Mouse (Mus musculus) T-cell, adult 66 days (primary cell): ENCODE measurements around the gene Clrn3. TPM values are rescaled to one million over a fixed set of nuclear protein-coding genes. Genes with fewer than 3 reads are reported as not detected.

Source experiments
- total RNA-seq, 2 experiments: library from RNA; stranded (reverse); gene quantifications; 3 replicates in 1 of 2; 4 replicates in 1 of 2; pipeline ENCODE4 v1.2.4; 2023

Gene Clrn3
- not detected for total RNA-seq

DNA sequence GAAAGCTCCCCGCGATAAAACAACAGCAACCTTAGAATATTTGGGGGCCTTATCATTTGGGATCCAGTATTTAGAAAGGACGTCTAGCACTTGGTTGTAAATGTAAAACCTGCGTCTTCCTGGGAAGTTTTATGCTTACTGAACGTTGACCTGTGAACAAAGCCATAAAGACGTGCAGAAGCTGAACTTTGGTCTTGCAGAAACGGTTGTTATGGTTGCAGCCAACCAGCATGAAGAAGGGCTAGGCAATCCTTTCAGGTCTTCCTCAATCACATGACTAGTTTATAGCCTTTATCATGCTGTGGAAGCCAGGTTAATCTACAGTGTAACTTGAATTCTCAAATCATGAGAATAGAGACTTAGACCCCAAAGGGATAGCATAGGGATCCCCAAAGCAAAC is at the start of gene Clrn3:
Clrn3 (minus strand) TSS at position 140 of the 400 bp plus-strand sequence.

DNA sequence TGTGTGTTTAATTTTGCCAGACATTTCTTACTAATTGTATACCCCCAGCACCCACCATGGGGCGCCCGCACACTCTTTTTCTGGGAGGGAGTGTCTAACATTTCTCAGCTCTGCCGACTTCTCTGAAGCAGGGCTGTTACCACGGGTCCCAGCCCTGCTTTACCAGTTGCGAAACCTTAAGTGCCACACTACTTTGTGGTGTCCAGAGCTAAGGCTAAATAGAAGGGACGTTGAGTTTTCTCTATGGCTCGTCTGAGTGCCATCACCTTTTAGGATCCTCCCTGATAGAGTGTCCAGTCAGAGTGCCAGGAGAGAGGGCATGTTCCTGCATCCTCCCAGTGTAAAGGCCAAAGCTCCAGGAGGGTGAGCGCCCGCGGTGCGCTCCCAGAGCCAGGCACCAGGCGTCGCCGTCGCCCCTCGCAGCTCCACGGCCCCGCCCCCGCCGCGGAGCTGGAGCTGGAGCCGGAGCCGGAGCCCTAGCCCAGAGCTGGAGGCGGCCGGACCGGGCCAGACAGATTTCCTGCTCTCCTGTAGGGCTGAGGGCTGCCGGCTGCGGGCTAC is 9.0 kb upstream of the Clrn3 start, which contains the start of gene Ptpre:
Ptpre (plus strand) TSS at position 141 of the 561 bp plus-strand sequence.

Other genes with a start within 250 kb of the Clrn3 start
- gene Foxi2, start 118.3 kb downstream of the Clrn3 start, total RNA-seq = not detected
- 10 to 100 TPM; 28.4 to 31.8 TPM for gene Ptpre, start 8.8 kb upstream of the Clrn3 start, total RNA-seq
- 10 to 100 TPM in 1 of 2 experiments, 1 to 10 TPM in 1; 6.8 to 18.3 TPM for gene Mki67, start 187.7 kb upstream of the Clrn3 start, total RNA-seq